Mouse (Mus musculus) skeletal muscle tissue, adult 2 months (tissue): ENCODE data around the gene Adgrv1.

Source experiments
- DNase-seq: peaks from one replicate; pipeline ENCODE4 v3.0.0-alpha.2; 2012; ENCODE audit warnings: low read depth, low spot score

The Adgrv1 gene

GRCm38 (mm10) chr13:81072214-81072613 lies 560.7 kb downstream of the Adgrv1 start:
- no peak for DNase-seq

DNA sequence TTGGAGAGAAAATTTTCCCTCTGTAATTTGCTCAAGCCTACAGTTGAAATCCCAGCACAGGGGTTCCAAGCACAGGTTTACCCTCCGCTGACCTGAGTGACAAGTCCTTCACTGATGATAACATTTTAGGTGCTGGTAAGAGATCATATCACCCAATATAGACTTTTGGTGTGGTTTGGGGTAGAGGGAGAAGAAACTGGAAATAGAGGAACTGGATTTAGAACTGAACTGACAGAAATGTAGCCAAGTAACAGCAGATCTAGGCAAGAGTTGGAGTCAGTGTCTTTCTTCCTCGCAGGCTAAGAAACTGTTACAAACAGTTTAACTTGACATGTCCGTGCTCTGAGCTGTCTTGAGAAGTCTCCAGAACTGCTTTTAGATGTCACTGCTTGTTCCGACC lies 581.5 kb downstream of the Adgrv1 start:
- no peak for DNase-seq

DNA sequence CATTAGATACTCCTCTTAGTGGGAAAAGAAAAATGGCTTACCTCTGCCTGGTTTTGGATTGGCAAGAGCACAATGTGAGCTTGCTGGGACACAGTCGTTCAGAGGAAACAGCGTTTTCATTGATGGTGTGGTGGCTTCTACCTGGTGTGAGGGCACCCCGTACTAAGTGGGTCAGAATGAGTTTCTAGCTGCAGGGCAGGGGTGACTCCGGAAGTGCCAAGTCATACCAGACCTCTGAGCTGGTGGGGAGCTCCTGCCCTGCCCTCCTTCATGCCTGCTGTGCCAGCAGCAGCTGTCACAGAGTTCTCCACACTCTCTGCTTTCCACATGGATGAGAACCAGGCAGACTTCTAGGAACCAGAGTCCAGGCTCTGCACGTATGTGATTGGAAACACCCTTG lies 582.0 kb downstream of the Adgrv1 start:
- DNase-seq, result no peak

DNA sequence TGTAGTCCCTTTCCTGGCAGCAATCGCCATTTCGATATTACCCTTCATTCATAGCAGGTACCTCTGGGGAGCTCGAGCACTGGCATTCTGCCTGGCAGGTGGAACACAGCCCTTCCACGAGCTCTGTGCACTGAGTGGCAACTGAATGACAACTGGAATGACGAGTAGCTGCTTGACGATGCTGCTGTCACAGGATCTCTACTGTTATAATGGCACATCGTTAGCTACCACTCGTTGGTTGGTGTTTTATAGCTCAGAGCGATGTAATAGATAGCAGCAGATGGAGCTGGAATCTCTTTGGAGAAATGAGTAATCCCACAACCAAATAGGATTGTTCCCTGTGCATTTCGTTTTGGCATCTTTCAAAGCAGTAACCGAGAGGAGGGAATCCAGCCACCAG lies 587.6 kb downstream of the Adgrv1 start:
- DNase-seq, result no peak
